Mouse (Mus musculus) Muller cell, postnatal 12 days (primary cell): ENCODE data around the gene Slc13a4.

ENCODE experiments used
- DNase-seq: peaks from one replicate; pipeline ENCODE4 v3.0.0-alpha.2; 2015; ENCODE audit errors: inconsistent ontology term

Slc13a4 gene

GRCm38 (mm10) chr6:35308037-35308436, at the start of gene Slc13a4:
Gene Slc13a4 (minus strand): TSS chr6:35308131.
- DNase-seq, result no peak

GRCm38 (mm10) chr6:35355320-35355719, 47.4 kb upstream of the Slc13a4 start:
- DNase-seq, result no peak

- no peak for DNase-seq
Measured at GRCm38 (mm10) chr6:35354622-35354998, 46.7 kb upstream of the Slc13a4 start.

- DNase-seq, result no peak
Measured at GRCm38 (mm10) chr6:35353846-35354621, 46.1 kb upstream of the Slc13a4 start.

- no peak for DNase-seq
Measured at GRCm38 (mm10) chr6:35353416-35353815, 45.5 kb upstream of the Slc13a4 start.

- no peak for DNase-seq
Measured at GRCm38 (mm10) chr6:35352867-35353266, 44.9 kb upstream of the Slc13a4 start.

GRCm38 (mm10) chr6:35351826-35352225, 43.9 kb upstream of the Slc13a4 start:
- DNase-seq, result no peak

GRCm38 (mm10) chr6:35349784-35350183, 41.9 kb upstream of the Slc13a4 start:
- DNase-seq, result no peak

- peak; percentile 21 for DNase-seq
Measured at GRCm38 (mm10) chr6:35338640-35339039, 30.7 kb upstream of the Slc13a4 start.

GRCm38 (mm10) chr6:35337836-35338235, 29.9 kb upstream of the Slc13a4 start:
- DNase-seq, result no peak

- DNase-seq, result no peak
Measured at GRCm38 (mm10) chr6:35335452-35335851, 27.5 kb upstream of the Slc13a4 start.

- no peak for DNase-seq
Measured at GRCm38 (mm10) chr6:35334278-35334677, 26.3 kb upstream of the Slc13a4 start.

- no peak for DNase-seq
Measured at GRCm38 (mm10) chr6:35333632-35334031, 25.7 kb upstream of the Slc13a4 start.

- peak; percentile 83 for DNase-seq
Measured at GRCm38 (mm10) chr6:35330834-35331233, 22.9 kb upstream of the Slc13a4 start.

- peak; percentile 21 for DNase-seq
Measured at GRCm38 (mm10) chr6:35329956-35330355, 22.0 kb upstream of the Slc13a4 start.

- peak; percentile 76 for DNase-seq
Measured at GRCm38 (mm10) chr6:35326111-35326515, 18.2 kb upstream of the Slc13a4 start, which contains the start of gene Fam180a. Gene Fam180a (minus strand): TSS chr6:35326141.

GRCm38 (mm10) chr6:35324306-35324705, 16.4 kb upstream of the Slc13a4 start:
- DNase-seq, result no peak

- DNase-seq, result peak; percentile 78
Measured at GRCm38 (mm10) chr6:35323046-35323445, 15.1 kb upstream of the Slc13a4 start.

- DNase-seq, result no peak
Measured at GRCm38 (mm10) chr6:35321105-35321504, 13.2 kb upstream of the Slc13a4 start.

- no peak for DNase-seq
Measured at GRCm38 (mm10) chr6:35319850-35320249, 11.9 kb upstream of the Slc13a4 start.

- DNase-seq, result no peak
Measured at GRCm38 (mm10) chr6:35313520-35313919, 5.6 kb upstream of the Slc13a4 start.

- DNase-seq, result no peak
Measured at GRCm38 (mm10) chr6:35309406-35309805, 1.5 kb upstream of the Slc13a4 start.

GRCm38 (mm10) chr6:35307136-35307535, 795 bp downstream of the Slc13a4 start:
- DNase-seq, result no peak
